Mouse (Mus musculus): ENCODE results near the gene Gm10272. TPM values are rescaled to one million over a fixed set of nuclear protein-coding genes. Genes with fewer than 3 reads are reported as not detected.
"Not testable (repeated sequence)": the region's sequence is repeated elsewhere in the genome, so short reads cannot be mapped to it uniquely, and the experiment has no call there.

The Gm10272 gene
- polyA plus RNA-seq, 2 experiments from 2014 or later: not detected

- ATAC-seq: no peak
Observed at GRCm38 (mm10) chr10:77729241-77729640, 22.8 kb downstream of the Gm10272 start.

- no peak for ATAC-seq
Observed at GRCm38 (mm10) chr10:77735928-77736327, 29.5 kb downstream of the Gm10272 start.

GRCm38 (mm10) chr10:77738929-77739328 is 32.5 kb downstream of the Gm10272 start:
- ATAC-seq: no peak

GRCm38 (mm10) chr10:77741924-77742688 is 35.7 kb downstream of the Gm10272 start, which contains the start of gene Gm18596:
Gene Gm18596 (minus strand): TSS chr10:77742638.
- ATAC-seq: not testable (repeated sequence)

- not testable (repeated sequence) for ATAC-seq
Observed at GRCm38 (mm10) chr10:77750686-77751085, 44.3 kb downstream of the Gm10272 start.

GRCm38 (mm10) chr10:77751254-77751653 is 44.8 kb downstream of the Gm10272 start, which contains the start of gene Gm9736:
Gene Gm9736 (minus strand): TSS chr10:77751354.
- ATAC-seq: not testable (repeated sequence)

- ATAC-seq: not testable (repeated sequence)
Observed at GRCm38 (mm10) chr10:77752312-77752711, 45.9 kb downstream of the Gm10272 start.

- ATAC-seq: no peak
Observed at GRCm38 (mm10) chr10:77753448-77753847, 47.0 kb downstream of the Gm10272 start.

Other genes starting within 250 kb of the Gm10272 start
- 10 to 100 TPM; 15.2 to 15.3 TPM for gene Fam207a, start 190.8 kb upstream of the Gm10272 start, polyA plus RNA-seq (2017; shearing (Covaris generic))
- gene Itgb2, start 176.4 kb upstream of the Gm10272 start, polyA plus RNA-seq (2017; shearing (Covaris generic)): 100 to 1,000 TPM; 375 to 386 TPM
- gene Pttg1ip, start 124.9 kb upstream of the Gm10272 start, polyA plus RNA-seq (2017; shearing (Covaris generic)): 10 to 100 TPM; 85.6 to 92.6 TPM
- 10 to 100 TPM; 75.5 to 83.8 TPM for gene Sumo3, start 100.5 kb upstream of the Gm10272 start, polyA plus RNA-seq (2017; shearing (Covaris generic))
- 1 to 10 TPM in 1 of 2 experiments, not detected in 1; 6.5 TPM for gene Gm49325, start 100.4 kb upstream of the Gm10272 start, polyA plus RNA-seq (2017; shearing (Covaris generic))
- gene Ube2g2, start 84.4 kb upstream of the Gm10272 start, polyA plus RNA-seq (2017; shearing (Covaris generic)): 10 to 100 TPM; 36.5 to 39.3 TPM
- gene Tspear, start 20.1 kb upstream of the Gm10272 start, polyA plus RNA-seq (2017; shearing (Covaris generic)): under 1 TPM; 0.38 to 0.40 TPM
- not detected for gene Gm19402, start 15.9 kb upstream of the Gm10272 start, polyA plus RNA-seq (2017; shearing (Covaris generic))
- gene Gm9508, start 9.4 kb upstream of the Gm10272 start, polyA plus RNA-seq (2017; shearing (Covaris generic)): not detected
- gene Gm10024, start 4.8 kb downstream of the Gm10272 start, polyA plus RNA-seq (2017; shearing (Covaris generic)): not detected
- gene Gm10142, start 9.2 kb downstream of the Gm10272 start, polyA plus RNA-seq (2017; shearing (Covaris generic)): not detected
- gene Krtap12-1, start 14.0 kb downstream of the Gm10272 start, polyA plus RNA-seq (2017; shearing (Covaris generic)): not detected
- gene Gm10100, start 19.9 kb downstream of the Gm10272 start, polyA plus RNA-seq (2017; shearing (Covaris generic)): not detected
- gene Gm18596, start 36.0 kb downstream of the Gm10272 start, polyA plus RNA-seq (2017; shearing (Covaris generic)): not detected
- not detected for gene Gm9736, start 44.7 kb downstream of the Gm10272 start, polyA plus RNA-seq (2017; shearing (Covaris generic))
- gene Gm3233, start 53.1 kb downstream of the Gm10272 start, polyA plus RNA-seq (2017; shearing (Covaris generic)): not detected
- not detected for gene Gm3238, start 64.7 kb downstream of the Gm10272 start, polyA plus RNA-seq (2017; shearing (Covaris generic))
- not detected for gene Gm7138, start 70.3 kb downstream of the Gm10272 start, polyA plus RNA-seq (2017; shearing (Covaris generic))
- gene Gm3250, start 75.9 kb downstream of the Gm10272 start, polyA plus RNA-seq (2017; shearing (Covaris generic)): not detected
- not detected for gene Gm7137, start 81.6 kb downstream of the Gm10272 start, polyA plus RNA-seq (2017; shearing (Covaris generic))
- gene Gm9639, start 88.5 kb downstream of the Gm10272 start, polyA plus RNA-seq (2017; shearing (Covaris generic)): not detected
- gene Gm19668, start 92.5 kb downstream of the Gm10272 start, polyA plus RNA-seq (2017; shearing (Covaris generic)): not detected
- gene Gm9507, start 105.2 kb downstream of the Gm10272 start, polyA plus RNA-seq (2017; shearing (Covaris generic)): not detected
- gene Gm2696, start 108.1 kb downstream of the Gm10272 start, polyA plus RNA-seq (2017; shearing (Covaris generic)): not detected
- gene Krtap10-4, start 120.5 kb downstream of the Gm10272 start, polyA plus RNA-seq (2017; shearing (Covaris generic)): not detected
- not detected for gene Krtap10-10, start 129.3 kb downstream of the Gm10272 start, polyA plus RNA-seq (2017; shearing (Covaris generic))
- not detected for gene Gm36176, start 140.2 kb downstream of the Gm10272 start, polyA plus RNA-seq (2017; shearing (Covaris generic))
- not detected for gene Gm10318, start 146.2 kb downstream of the Gm10272 start, polyA plus RNA-seq (2017; shearing (Covaris generic))
- gene Gm3285, start 155.3 kb downstream of the Gm10272 start, polyA plus RNA-seq (2017; shearing (Covaris generic)): not detected
- not detected for gene Lrrc3, start 195.9 kb downstream of the Gm10272 start, polyA plus RNA-seq (2017; shearing (Covaris generic))